Mouse (Mus musculus) G1E (cell line): Measurements from ENCODE around the gene Mafg. TPM values are rescaled to one million over a fixed set of nuclear protein-coding genes. Genes with fewer than 3 reads are reported as not detected.
A peak's percentile ranks its signal among the peaks of the same experiment; 100 is the strongest.
"Not testable (repeated sequence)": the region's sequence is repeated elsewhere in the genome, so short reads cannot be mapped to it uniquely, and the experiment has no call there.

Source experiments
- ATAC-seq: 2 replicates; pipeline ENCODE4 v1.8.0; 2016; ENCODE audit warnings: mild to moderate bottlenecking; ENCODE audit not compliant: insufficient number of reproducible peaks, poor library complexity, low FRiP score, severe bottlenecking; ENCODE audit errors: extremely low read depth
- DNase-seq: peaks from one replicate; pipeline ENCODE4 v3.0.0; 2012; ENCODE audit warnings: low spot score
- H3K27me3 ChIP-seq: 2 replicates; pipeline ENCODE4 v1.6.1; 2012; ENCODE audit warnings: mild to moderate bottlenecking, low read length, inconsistent platforms; ENCODE audit not compliant: insufficient read depth
- H3K36me3 ChIP-seq: replicated peaks from 2 replicates; pipeline ENCODE3; 2012; ENCODE audit warnings: mild to moderate bottlenecking, inconsistent platforms
- H3K4me1 ChIP-seq: 2 replicates; pipeline ENCODE4 v1.6.1; 2012; ENCODE audit warnings: low read depth, low read length, inconsistent platforms, mixed read lengths; ENCODE audit not compliant: insufficient read depth
- H3K4me3 ChIP-seq: 2 replicates; pipeline ENCODE4 v1.5.1; 2012; ENCODE audit warnings: low read depth, mild to moderate bottlenecking, inconsistent platforms, low read length, moderate library complexity, mixed read lengths
- H3K9me3 ChIP-seq: replicated peaks from 2 replicates; pipeline ENCODE4 v1.6.1; 2012; ENCODE audit warnings: inconsistent platforms
- CTCF ChIP-seq: IDR thresholded peaks from 2 replicates; pipeline ENCODE4 v1.5.1; 2012; ENCODE audit warnings: low read depth, low read length, inconsistent platforms, mixed read lengths
- GATA1 ChIP-seq: IDR thresholded peaks from 2 replicates; pipeline ENCODE4 v1.6.1; 2012; ENCODE audit warnings: borderline replicate concordance, low read length, inconsistent platforms, mixed read lengths
- GATA2 ChIP-seq: IDR thresholded peaks from 2 replicates; pipeline ENCODE4 v1.6.1; 2012; ENCODE audit warnings: low read depth, low read length, inconsistent platforms, borderline replicate concordance
- POLR2AphosphoS5 ChIP-seq: IDR thresholded peaks from 2 replicates; pipeline ENCODE4 v1.6.1; 2012; ENCODE audit warnings: low read depth, low read length, inconsistent platforms; ENCODE audit not compliant: insufficient replicate concordance
- TAL1 ChIP-seq: conservative IDR thresholded peaks from 2 replicates; pipeline ENCODE4 v1.6.1; 2012; ENCODE audit warnings: low read depth, low read length, inconsistent platforms, mixed read lengths
- polyA plus RNA-seq: library from polyadenylated mRNA; stranded (reverse); fragments of >175 nt; gene quantifications from 2 replicates; pipeline ENCODE4 v1.2.3, GENCODE M21; 2012
- total RNA-seq, 2 experiments: library from RNA; stranded (forward) in 1 of 2; stranded (reverse) in 1 of 2; fragments of 200-1000 nt in 1 of 2; fragments of >200 nt in 1 of 2; fragmentation: Nextera tagmentation in 1 of 2; gene quantifications; 2 replicates each; pipeline ENCODE4 v1.2.3; 2014 to 2017

Gene Mafg
- total and polyA plus RNA-seq, 3 experiments: 17.5 to 38.9 (median 21.9) TPM

DNA sequence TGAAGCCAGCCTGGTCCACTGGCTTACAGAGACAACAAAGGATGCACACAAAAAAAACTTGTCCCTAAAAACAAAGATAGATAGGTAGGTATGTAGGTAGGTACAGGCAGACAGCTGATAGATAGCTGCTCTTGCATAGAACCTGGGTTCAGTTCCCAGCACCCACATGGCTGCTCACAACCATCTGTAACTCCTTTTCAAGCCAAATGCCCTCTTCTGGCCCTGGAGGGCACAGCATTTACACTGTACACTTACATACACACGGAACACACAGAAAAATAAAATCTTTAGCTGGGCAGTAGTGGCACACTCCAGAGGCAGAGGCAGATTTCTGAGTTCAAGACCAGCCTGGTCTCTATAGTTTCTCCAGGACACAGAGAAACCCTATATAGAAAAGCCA lies 49.5 kb downstream of the Mafg start:
- no peak for DNase-seq
- no peak overlapping the region for H3K4me3 ChIP-seq
- peaks cover 77% of the 10 kb centered on the region for H3K36me3 ChIP-seq
- TF ChIP-seq GATA1 (no peak), POLR2AphosphoS5 (no peak), TAL1 (no peak), CTCF (no peak), GATA2 (no peak)
- ATAC-seq: no peak
- H3K4me1 ChIP-seq: peaks cover 38% of the 10 kb centered on the region
- no peaks in the 10 kb centered on the region; the same call in 1 of the 2 replicates for H3K9me3 ChIP-seq
- no peaks in the 10 kb centered on the region for H3K27me3 ChIP-seq

DNA sequence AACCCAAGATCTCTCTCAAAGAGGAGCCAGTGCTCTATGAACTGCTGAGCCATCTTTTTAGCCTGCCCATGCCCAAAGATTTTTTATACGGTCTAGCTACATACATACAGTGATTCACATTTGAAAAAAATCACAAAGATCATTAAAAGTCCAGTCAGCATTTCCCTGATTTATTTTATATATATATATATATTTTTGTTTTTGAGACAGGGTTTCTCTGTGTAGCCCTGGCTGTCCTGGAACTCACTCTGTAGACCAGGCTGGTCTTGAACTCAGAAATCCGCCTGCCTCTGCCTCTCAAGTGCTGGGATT lies 50.5 kb downstream of the Mafg start:
- peaks cover 78% of the 10 kb centered on the region for H3K36me3 ChIP-seq
- not testable (repeated sequence) for DNase-seq, ATAC-seq

DNA sequence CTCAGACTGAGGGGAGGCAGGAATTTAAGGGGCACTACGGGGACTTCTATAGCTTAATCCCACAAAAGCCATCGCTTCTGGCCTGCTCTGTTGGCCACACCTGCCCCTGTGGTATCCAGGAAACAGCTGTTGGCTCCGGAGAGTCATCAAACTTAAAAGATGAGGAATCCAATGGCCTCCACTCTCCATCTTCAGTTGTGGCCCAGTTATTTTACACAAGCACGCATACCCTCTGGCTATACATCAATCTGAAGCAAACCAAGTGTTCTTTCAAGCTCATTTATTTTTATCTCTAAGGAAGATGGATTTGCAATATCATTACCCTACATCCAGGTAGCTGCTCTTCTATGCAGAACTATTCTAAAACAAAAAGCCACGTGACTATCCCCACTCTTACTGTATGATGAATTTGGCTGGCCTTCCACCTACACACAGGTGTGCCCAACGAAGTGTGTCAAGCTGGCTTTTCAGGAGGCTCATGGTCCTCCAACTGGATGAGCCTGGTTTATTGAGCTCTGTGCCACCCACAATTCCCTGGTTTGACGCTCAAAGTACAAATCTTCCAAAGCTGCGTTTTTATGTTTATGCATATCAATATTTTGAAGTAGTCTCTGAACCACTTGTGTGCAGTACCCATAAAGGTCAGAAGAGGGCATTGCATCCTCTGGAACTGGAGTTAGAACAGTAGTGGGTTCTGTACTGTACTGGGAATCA lies 51.0 kb downstream of the Mafg start:
- Histone ChIP-seq H3K4me3 (peak overlapping the region; percentile 81; the same call in 1 of the 2 replicates), H3K27me3 (no peaks in the 10 kb centered on the region), H3K9me3 (no peaks in the 10 kb centered on the region; the same call in 1 of the 2 replicates), H3K36me3 (peaks cover 78% of the 10 kb centered on the region), H3K4me1 (peaks cover 46% of the 10 kb centered on the region)
- TF ChIP-seq POLR2AphosphoS5 (no peak), GATA1 (no peak), TAL1 (no peak), GATA2 (no peak), CTCF (peak; percentile 38; the same call in 1 of the 2 replicates)
- ATAC-seq (no peak), DNase-seq (no peak)

More for the DNA sequence above, 50.5 kb downstream of the Mafg start:
- H3K4me3 ChIP-seq, H3K27me3 ChIP-seq, H3K9me3 ChIP-seq: not testable (repeated sequence)
- H3K4me1 ChIP-seq: peaks cover 41% of the 10 kb centered on the region

DNA sequence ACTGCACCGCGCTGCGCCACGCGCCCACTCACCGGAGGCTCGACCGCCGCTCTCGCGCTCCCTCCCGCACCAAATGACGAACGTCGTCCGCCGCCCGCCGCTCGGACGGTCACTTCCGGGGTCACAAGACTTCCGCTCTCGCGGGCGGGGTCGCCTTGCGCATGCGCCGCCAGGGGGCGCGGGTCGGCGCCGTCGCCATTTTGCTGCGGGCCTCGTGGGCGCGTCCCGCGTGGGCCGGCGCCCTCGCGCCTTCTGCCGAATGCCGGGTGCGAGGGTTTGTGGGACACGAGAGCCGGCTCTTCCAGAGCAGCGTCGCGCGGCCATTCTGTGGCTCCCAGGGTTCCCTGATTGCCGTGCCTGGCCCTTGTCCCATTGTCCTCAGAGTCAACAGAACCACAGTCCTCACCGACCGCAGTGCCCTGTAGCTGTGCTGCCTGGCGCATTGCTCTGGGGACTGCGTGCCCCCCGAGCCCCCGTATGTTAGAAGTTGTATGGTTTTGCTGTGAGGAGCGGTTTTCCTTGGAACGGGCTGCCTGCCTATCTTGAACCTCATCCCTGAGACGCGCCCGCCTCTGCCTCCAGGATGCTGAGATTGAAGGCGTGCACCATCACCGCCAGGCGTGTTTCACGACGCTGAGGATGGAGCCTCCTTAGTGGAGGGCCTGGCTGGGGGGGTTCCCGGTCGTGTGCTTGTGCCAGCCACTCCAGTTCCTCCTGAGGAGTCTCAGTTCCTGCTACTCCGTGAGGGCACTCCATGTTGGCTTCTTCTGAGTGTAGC lies 51.7 kb downstream of the Mafg start, which contains the start of gene Arhgdia:
Gene Arhgdia (minus strand): TSS at position 135 of the 778 bp plus-strand sequence.
- Histone ChIP-seq H3K27me3 (no peaks in the 10 kb centered on the region), H3K36me3 (peaks cover 78% of the 10 kb centered on the region), H3K9me3 (no peaks in the 10 kb centered on the region; the same call in 1 of the 2 replicates), H3K4me3 (peak within 1 kb of the TSS; percentile 81), H3K4me1 (peaks cover 49% of the 10 kb centered on the region)
- ATAC-seq: no peak
- peak; percentile 93 for DNase-seq
- TF ChIP-seq GATA2 (no peak), CTCF (no peak), GATA1 (no peak), POLR2AphosphoS5 (no peak), TAL1 (no peak)

DNA sequence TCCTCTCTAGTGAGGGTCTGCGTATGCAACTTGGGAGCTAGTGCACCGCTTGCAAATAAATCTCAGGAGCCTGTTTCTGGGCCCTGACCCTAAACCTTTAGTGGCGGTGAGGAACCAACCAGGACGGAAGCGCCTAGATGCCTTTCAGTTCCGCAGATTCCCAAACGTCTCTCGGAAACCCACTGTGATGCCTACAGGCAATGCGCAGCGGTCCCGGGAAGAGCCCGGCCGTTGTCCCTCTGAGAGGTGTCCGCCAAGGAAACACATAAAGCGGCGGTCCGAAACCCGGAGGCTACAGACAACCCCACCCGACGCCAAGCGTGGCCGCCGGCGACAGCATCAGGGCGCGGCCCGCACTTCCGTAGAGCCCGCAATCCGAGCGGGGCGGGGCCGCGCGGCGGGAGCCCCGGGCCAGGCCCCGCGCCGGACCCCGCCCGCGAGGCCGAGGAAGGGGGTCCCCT lies 52.5 kb downstream of the Mafg start:
- Histone ChIP-seq H3K4me3 (peak overlapping the region; percentile 81), H3K9me3 (no peaks in the 10 kb centered on the region; the same call in 1 of the 2 replicates), H3K27me3 (no peaks in the 10 kb centered on the region), H3K4me1 (peaks cover 56% of the 10 kb centered on the region), H3K36me3 (peaks cover 78% of the 10 kb centered on the region)
- ATAC-seq (no peak), DNase-seq (peak; percentile 38)
- TF ChIP-seq POLR2AphosphoS5: no peak
- no peak for TF ChIP-seq GATA1
- no peak for TF ChIP-seq CTCF
- TF ChIP-seq TAL1: no peak
- no peak for TF ChIP-seq GATA2

DNA sequence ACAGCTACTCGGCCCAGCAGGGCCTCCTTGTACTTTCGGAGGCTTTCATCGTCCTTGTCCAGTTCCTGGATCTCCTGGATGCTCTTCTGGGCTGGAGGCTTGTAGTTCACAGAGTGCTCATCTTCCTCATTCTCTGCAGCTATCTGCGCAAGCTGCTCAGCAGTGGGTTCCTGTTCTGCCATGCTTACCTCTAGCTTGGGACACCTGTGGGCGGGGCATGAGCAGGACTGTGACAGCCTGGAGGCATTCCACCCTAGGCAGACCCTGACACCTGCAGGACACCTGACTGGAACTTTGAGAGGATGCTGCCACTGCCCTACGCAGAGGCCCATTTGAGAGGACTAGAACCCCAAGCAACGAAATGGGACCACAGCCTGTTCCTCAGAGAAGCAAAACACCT lies 53.2 kb downstream of the Mafg start:
- H3K36me3 ChIP-seq: peaks cover 75% of the 10 kb centered on the region
- 0 out of 2 replicates have a peak, but pooled peaks have one; percentile 23 for ATAC-seq
- no peak for DNase-seq

More for the DNA sequence above, 53.2 kb downstream of the Mafg start:
- peak overlapping the region; percentile 81 for H3K4me3 ChIP-seq
- H3K9me3 ChIP-seq: no peaks in the 10 kb centered on the region; the same call in 1 of the 2 replicates
- TF ChIP-seq POLR2AphosphoS5 (no peak), TAL1 (no peak), GATA2 (no peak), CTCF (no peak), GATA1 (no peak)
- peaks cover 60% of the 10 kb centered on the region for H3K4me1 ChIP-seq
- no peaks in the 10 kb centered on the region for H3K27me3 ChIP-seq
